Comparison of ENCODE assay signal across 18 mouse cellular contexts in genomic region chr2:49827756-49828155, GRCm38 (mm10). TPM values are rescaled to one million over a fixed set of nuclear protein-coding genes. Genes with fewer than 3 reads are reported as not detected.
DNase-seq lines count a peak whose midpoint lies in the region; ATAC-seq and TF ChIP-seq lines count a peak whose summit lies in the region.
"Had no signal": no experiment of that assay in that cellular context is flagged by ENCODE, and none has a peak within 500 bp of the region (broad histone marks: within the 10 kb centered on the region; RNA-seq: fewer than 3 reads in every experiment).

No protein-coding gene starts in this region.

- TF ChIP-seq CTCF in intestine, postnatal 0 days (IDR thresholded peaks at IDR 0.05; ENCODE audit: low read depth) = no peak

- H3K4me1 ChIP-seq in intestine, embryonic 15.5 days (replicated peaks) = no peaks in the 10 kb centered on the region
- no peaks in the 10 kb centered on the region for H3K4me1 ChIP-seq in intestine, postnatal 0 days (replicated peaks; ENCODE audit: control insufficient read depth, insufficient read depth, low read length)
- H3K4me1 ChIP-seq in intestine, embryonic 16.5 days (ENCODE audit: control insufficient read depth, insufficient read depth, low read length) = 0 out of 2 replicates have a peak, but pooled peaks cover 4% of the 10 kb centered on the region
- peaks cover 6% of the 10 kb centered on the region; the same call in 1 of the 2 replicates for H3K4me1 ChIP-seq in kidney, embryonic 16.5 days (ENCODE audit: insufficient read depth, low read length)
- H3K4me1 ChIP-seq in stomach, embryonic 15.5 days = no peaks in the 10 kb centered on the region
- peaks cover 8% of the 10 kb centered on the region; the same call in 1 of the 2 replicates for H3K4me1 ChIP-seq in embryonic facial prominence, embryonic 10.5 days

- no peak overlapping the region for H3K27ac ChIP-seq in intestine, embryonic 15.5 days
- no peak overlapping the region for H3K27ac ChIP-seq in intestine, postnatal 0 days (ENCODE audit: low read depth, low read length)
- no peak overlapping the region for H3K27ac ChIP-seq in intestine, embryonic 16.5 days (ENCODE audit: low read length)
- peak overlapping the region; percentile 3 for H3K27ac ChIP-seq in kidney, embryonic 16.5 days (ENCODE audit: low read length)
- H3K27ac ChIP-seq in stomach, embryonic 15.5 days = peak overlapping the region; percentile 67; the same call in 1 of the 2 replicates
- H3K27ac ChIP-seq in embryonic facial prominence, embryonic 10.5 days (replicated peaks) = no peak overlapping the region
- H3K27ac ChIP-seq: embryonic facial prominence, embryonic 13.5 days had no signal

- no peak overlapping the region for H3K4me2 ChIP-seq in intestine, embryonic 15.5 days (replicated peaks)
- no peak overlapping the region for H3K4me2 ChIP-seq in intestine, postnatal 0 days (replicated peaks; ENCODE audit: low read depth)
- H3K4me2 ChIP-seq in intestine, embryonic 16.5 days (ENCODE audit: low read depth, low read length) = no peak overlapping the region
- H3K4me2 ChIP-seq in kidney, embryonic 16.5 days (replicated peaks; ENCODE audit: low read depth, low read length) = no peak overlapping the region
- H3K4me2 ChIP-seq in stomach, embryonic 15.5 days = no peak overlapping the region
- H3K4me2 ChIP-seq: embryonic facial prominence, embryonic 13.5 days had no signal

- H3K27me3 ChIP-seq in intestine, embryonic 15.5 days (replicated peaks) = no peaks in the 10 kb centered on the region
- H3K27me3 ChIP-seq in intestine, postnatal 0 days (replicated peaks; ENCODE audit: control insufficient read depth, insufficient read depth, low read length) = no peaks in the 10 kb centered on the region
- no peaks in the 10 kb centered on the region for H3K27me3 ChIP-seq in intestine, embryonic 16.5 days (replicated peaks; ENCODE audit: control insufficient read depth, insufficient read depth, low read length)
- no peaks in the 10 kb centered on the region for H3K27me3 ChIP-seq in kidney, embryonic 16.5 days (ENCODE audit: insufficient read depth, low read length)
- H3K27me3 ChIP-seq in stomach, embryonic 15.5 days (replicated peaks) = no peaks in the 10 kb centered on the region
- H3K27me3 ChIP-seq in embryonic facial prominence, embryonic 10.5 days (replicated peaks; ENCODE audit: low read depth, poor library complexity, severe bottlenecking) = no peaks in the 10 kb centered on the region
- H3K27me3 ChIP-seq: embryonic facial prominence, embryonic 13.5 days had no signal

- DNase-seq in yolk sac, embryonic 10.5 days (ENCODE audit: low spot score) = no peak
- DNase-seq in cerebellum, adult 9-11 months = no peak
- DNase-seq in embryonic facial prominence, embryonic 10.5 days (ENCODE audit: low spot score) = no peak
- DNase-seq: adrenal gland, postnatal 14 days; cerebellum, adult 18-20 months; heart, postnatal 4 days; layer of hippocampus, adult 9-11 months; midbrain, embryonic 14.5 days; thymus, postnatal 14 days had no signal

- H3K9ac ChIP-seq in intestine, embryonic 15.5 days = no peak overlapping the region
- no peak overlapping the region for H3K9ac ChIP-seq in intestine, postnatal 0 days (ENCODE audit: low read depth, low read length)
- no peak overlapping the region for H3K9ac ChIP-seq in intestine, embryonic 16.5 days (ENCODE audit: low read depth, low read length)
- H3K9ac ChIP-seq in kidney, embryonic 16.5 days (replicated peaks; ENCODE audit: low read length) = no peak overlapping the region
- H3K9ac ChIP-seq in stomach, embryonic 15.5 days = no peak overlapping the region
- H3K9ac ChIP-seq: embryonic facial prominence, embryonic 13.5 days had no signal

- no peak overlapping the region for H3K4me3 ChIP-seq in intestine, embryonic 15.5 days (replicated peaks)
- no peak overlapping the region for H3K4me3 ChIP-seq in intestine, postnatal 0 days (ENCODE audit: low read depth, low read length)
- H3K4me3 ChIP-seq in intestine, embryonic 16.5 days (ENCODE audit: low read length) = no peak overlapping the region
- no peak overlapping the region for H3K4me3 ChIP-seq in kidney, embryonic 16.5 days (ENCODE audit: low read length)
- no peak overlapping the region for H3K4me3 ChIP-seq in stomach, embryonic 15.5 days (replicated peaks)
- no peak overlapping the region for H3K4me3 ChIP-seq in embryonic facial prominence, embryonic 10.5 days
- H3K4me3 ChIP-seq: embryonic facial prominence, embryonic 13.5 days had no signal

- ATAC-seq in intestine, embryonic 15.5 days = peak; percentile 57; the same call in 1 of the 2 replicates
- ATAC-seq in intestine, postnatal 0 days = no peak
- ATAC-seq in intestine, embryonic 16.5 days = 0 out of 2 replicates have a peak, but pooled peaks have one; percentile 7
- ATAC-seq in kidney, embryonic 16.5 days (ENCODE audit: low FRiP score, low TSS enrichment) = peak; percentile 94
- peak; percentile 40; the same call in 1 of the 2 replicates for ATAC-seq in stomach, embryonic 15.5 days (ENCODE audit: insufficient read depth, low FRiP score, low read depth)
- ATAC-seq: activated CD4-positive, CD25-positive, alpha-beta regulatory T cell, adult 4 months; forebrain, embryonic 16.5 days; hindbrain, embryonic 16.5 days had no signal

- H3K36me3 ChIP-seq in intestine, embryonic 15.5 days = no peaks in the 10 kb centered on the region
- no peaks in the 10 kb centered on the region for H3K36me3 ChIP-seq in intestine, postnatal 0 days (ENCODE audit: control insufficient read depth, insufficient read depth)
- H3K36me3 ChIP-seq in intestine, embryonic 16.5 days (ENCODE audit: control insufficient read depth, insufficient read depth, low read length) = no peaks in the 10 kb centered on the region
- H3K36me3 ChIP-seq in kidney, embryonic 16.5 days (ENCODE audit: insufficient read depth, low read length) = no peaks in the 10 kb centered on the region
- no peaks in the 10 kb centered on the region for H3K36me3 ChIP-seq in stomach, embryonic 15.5 days
- H3K36me3 ChIP-seq in embryonic facial prominence, embryonic 10.5 days (replicated peaks) = no peaks in the 10 kb centered on the region
- H3K36me3 ChIP-seq: embryonic facial prominence, embryonic 13.5 days had no signal

- H3K9me3 ChIP-seq in intestine, embryonic 15.5 days = no peaks in the 10 kb centered on the region
- H3K9me3 ChIP-seq in intestine, postnatal 0 days (ENCODE audit: control insufficient read depth) = no peaks in the 10 kb centered on the region
- H3K9me3 ChIP-seq in intestine, embryonic 16.5 days (ENCODE audit: control insufficient read depth, low read length) = no peaks in the 10 kb centered on the region
- H3K9me3 ChIP-seq in kidney, embryonic 16.5 days (ENCODE audit: low read length) = no peaks in the 10 kb centered on the region
- H3K9me3 ChIP-seq in stomach, embryonic 15.5 days = no peaks in the 10 kb centered on the region
- H3K9me3 ChIP-seq in embryonic facial prominence, embryonic 10.5 days = no peaks in the 10 kb centered on the region
- H3K9me3 ChIP-seq: embryonic facial prominence, embryonic 13.5 days had no signal

- 33% methylated on average over 4 of the region's 4 CpGs for WGBS in intestine, embryonic 15.5 days
- WGBS in intestine, postnatal 0 days = 25% methylated on average over 4 of the region's 4 CpGs
- WGBS in intestine, embryonic 16.5 days = 26% methylated on average over 4 of the region's 4 CpGs
- 11% methylated on average over 4 of the region's 4 CpGs for WGBS in kidney, embryonic 16.5 days
- 41% methylated on average over 4 of the region's 4 CpGs for WGBS in stomach, embryonic 15.5 days
- 45% methylated on average over 4 of the region's 4 CpGs for WGBS in embryonic facial prominence, embryonic 10.5 days

RNA-seq across cellular contexts. Expression of gene Lypd6b, which starts 40.3 kb away (rescaled TPM):
- 2.0 and 2.8 TPM in 2 replicates for polyA plus RNA-seq in intestine, embryonic 15.5 days (2015; fragmentation: Nextera tagmentation; extraction: Ambion mirVana)
- polyA plus RNA-seq in intestine, postnatal 0 days (2015; fragmentation: Nextera tagmentation; extraction: Ambion mirVana) = 0.68 and 0.73 TPM in 2 replicates
- 2.0 and 2.6 TPM in 2 replicates for polyA plus RNA-seq in intestine, embryonic 16.5 days (2015; fragmentation: Nextera tagmentation; extraction: Ambion mirVana)
- polyA plus RNA-seq in kidney, embryonic 16.5 days (2015; fragmentation: Nextera tagmentation; extraction: Ambion mirVana) = 11.7 and 12.3 TPM in 2 replicates
- 18.0 and 18.1 TPM in 2 replicates for polyA plus RNA-seq in stomach, embryonic 15.5 days (2015; fragmentation: Nextera tagmentation; extraction: Ambion mirVana)
- polyA plus RNA-seq in embryonic facial prominence, embryonic 10.5 days (2016; fragmentation: Nextera tagmentation; extraction: Ambion mirVana) = 2.9 and 3.9 TPM in 2 replicates

Comparison
In these comparisons a context has a peak if more than half of its experiments do, and no peak if none do; other contexts are left out.
1. H3K27ac ChIP-seq: peak in kidney, embryonic 16.5 days (single experiment) and stomach, embryonic 15.5 days (single experiment); none in intestine, embryonic 15.5 days (single experiment), intestine, postnatal 0 days (single experiment), intestine, embryonic 16.5 days (single experiment) and embryonic facial prominence, embryonic 10.5 days (single experiment).